Mouse (Mus musculus) lung, postnatal 0 days (tissue): Measurements from ENCODE around the gene Plekhm3. TPM values are rescaled to one million over a fixed set of nuclear protein-coding genes. Genes with fewer than 3 reads are reported as not detected.
"Not testable (repeated sequence)": the region's sequence is repeated elsewhere in the genome, so short reads cannot be mapped to it uniquely, and the experiment has no call there.

Experiments
- ATAC-seq: fragments of 200-750 bp; cut with Nextera tagmentation; 2 replicates; pipeline ENCODE4 v1.8.0; 2017; ENCODE audit warnings: moderate library complexity
- DNase-seq: peaks from one replicate; pipeline ENCODE4 v3.0.0-alpha.2; 2016; ENCODE audit warnings: low spot score
- H3K27ac ChIP-seq: fragments of 300-500 bp; sonication (generic); 2 replicates; pipeline ENCODE4 v1.5.1; 2014; ENCODE audit warnings: antibody characterized with exemption, mild to moderate bottlenecking, low read length, mixed read lengths
- H3K27me3 ChIP-seq: fragments of 300-500 bp; sonication (generic); replicated peaks from 2 replicates; pipeline ENCODE4 v1.6.1; 2014; ENCODE audit warnings: low read length, mixed read lengths; ENCODE audit not compliant: insufficient read depth
- H3K36me3 ChIP-seq: fragments of 300-500 bp; sonication (generic); 2 replicates; pipeline ENCODE4 v1.6.1; 2014; ENCODE audit warnings: low read length, mixed read lengths; ENCODE audit not compliant: insufficient read depth
- H3K4me1 ChIP-seq: fragments of 300-500 bp; sonication (generic); 2 replicates; pipeline ENCODE4 v1.6.1; 2014; ENCODE audit warnings: antibody characterized with exemption, low read depth, low read length, mixed read lengths; ENCODE audit not compliant: insufficient read depth
- H3K4me2 ChIP-seq: fragments of 300-500 bp; sonication (generic); replicated peaks from 2 replicates; pipeline ENCODE4 v1.6.1; 2014; ENCODE audit warnings: low read depth, mild to moderate bottlenecking, low read length, moderate library complexity, mixed read lengths
- H3K4me3 ChIP-seq: fragments of 300-500 bp; sonication (generic); 2 replicates; pipeline ENCODE4 v1.5.1; 2014; ENCODE audit warnings: low read depth, low read length
- H3K9ac ChIP-seq: fragments of 300-500 bp; sonication (generic); replicated peaks from 2 replicates; pipeline ENCODE4 v1.6.1; 2014; ENCODE audit warnings: low read depth, mild to moderate bottlenecking
- H3K9me3 ChIP-seq: fragments of 300-500 bp; sonication (generic); 2 replicates; pipeline ENCODE4 v1.6.1; 2016; ENCODE audit warnings: low read length, mixed read lengths
- CTCF ChIP-seq: IDR thresholded peaks from 2 replicates; pipeline ENCODE4 v1.5.1; 2016; ENCODE audit warnings: antibody characterized with exemption, mild to moderate bottlenecking
- EP300 ChIP-seq: IDR thresholded peaks from 2 replicates; pipeline ENCODE4 v1.6.1; 2016; ENCODE audit warnings: antibody characterized with exemption, mild to moderate bottlenecking, control low read depth
- WGBS: fragments of 180-500 bp; shearing (Covaris S2); extraction: QIAGEN DNeasy Blood & Tissue Kit; methylation state at CpG from one replicate; pipeline ENCODE4 v1.1.7; 2014; 5-methylcytosine and 5-hydroxymethylcytosine counted together
- polyA plus RNA-seq: library from polyadenylated mRNA; unstranded; fragments of >200 nt; fragmentation: Nextera tagmentation; extraction: Ambion mirVana; gene quantifications from 2 replicates; pipeline ENCODE4 v1.2.1, GENCODE M21; 2015

Gene Plekhm3
- polyA plus RNA-seq, 1 experiment from 2014 or later, result 4.7 TPM

DNA sequence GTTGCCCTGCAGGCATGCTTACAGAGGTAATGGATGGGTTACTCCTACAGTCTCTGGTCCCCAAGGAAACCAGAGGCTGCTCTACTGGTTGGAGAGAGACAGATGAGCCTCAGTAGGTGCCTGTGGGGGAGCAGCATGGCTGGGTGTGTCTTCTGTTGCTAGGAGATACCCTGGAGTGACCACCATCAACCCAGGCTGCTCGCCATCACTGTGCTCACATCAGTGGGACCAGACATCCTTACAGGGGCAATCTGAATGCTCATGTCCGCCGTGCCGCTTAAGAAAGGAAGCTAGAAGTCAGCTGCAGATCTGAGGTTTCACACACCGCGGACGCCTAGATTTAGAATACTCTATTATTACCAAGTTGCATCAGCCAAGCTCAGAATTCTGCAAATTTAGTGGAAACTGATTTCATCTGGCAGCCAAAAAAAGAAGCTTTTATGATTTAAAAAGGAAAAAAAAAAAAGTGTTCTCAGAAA, 21.7 kb upstream of the Plekhm3 start:
- ATAC-seq, result no peak
- Histone ChIP-seq H3K27me3 (no peaks in the 10 kb centered on the region), H3K4me2 (no peak overlapping the region), H3K27ac (no peak overlapping the region), H3K4me1 (no peaks in the 10 kb centered on the region), H3K4me3 (no peak overlapping the region), H3K9ac (no peak overlapping the region), H3K9me3 (no peaks in the 10 kb centered on the region), H3K36me3 (no peaks in the 10 kb centered on the region)
- WGBS, result 81% methylated on average over 7 of the region's 7 CpGs
- no peak for DNase-seq
- TF ChIP-seq EP300 (no peak), CTCF (no peak)

DNA sequence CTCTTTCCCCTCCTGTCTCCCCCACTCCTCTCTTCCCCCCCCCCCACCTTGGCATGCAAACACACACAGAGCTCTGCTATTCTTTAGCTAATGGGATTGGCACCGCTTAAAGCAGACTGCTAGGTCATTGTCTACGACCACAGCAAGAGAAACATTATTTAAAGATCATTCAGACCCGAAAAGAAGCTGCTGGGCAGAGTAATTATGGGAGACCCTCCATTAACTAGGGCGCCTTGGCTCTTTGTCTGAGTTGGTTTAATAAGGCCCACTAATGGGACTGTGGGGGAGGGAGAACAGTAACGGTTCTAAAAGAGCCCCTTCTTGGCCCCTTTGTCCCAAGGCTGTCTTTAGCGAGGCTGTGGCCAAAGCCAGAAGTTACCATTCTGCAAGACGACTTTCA, 18.7 kb upstream of the Plekhm3 start:
- 61% methylated on average over 7 of the region's 7 CpGs for WGBS
- TF ChIP-seq EP300 (no peak), CTCF (no peak)
- Histone ChIP-seq H3K36me3 (no peaks in the 10 kb centered on the region), H3K9me3 (no peaks in the 10 kb centered on the region), H3K4me2 (no peak overlapping the region), H3K9ac (no peak overlapping the region), H3K4me1 (no peaks in the 10 kb centered on the region), H3K4me3 (no peak overlapping the region), H3K27me3 (no peaks in the 10 kb centered on the region), H3K27ac (no peak overlapping the region)
- no peak for ATAC-seq
- no peak for DNase-seq

DNA sequence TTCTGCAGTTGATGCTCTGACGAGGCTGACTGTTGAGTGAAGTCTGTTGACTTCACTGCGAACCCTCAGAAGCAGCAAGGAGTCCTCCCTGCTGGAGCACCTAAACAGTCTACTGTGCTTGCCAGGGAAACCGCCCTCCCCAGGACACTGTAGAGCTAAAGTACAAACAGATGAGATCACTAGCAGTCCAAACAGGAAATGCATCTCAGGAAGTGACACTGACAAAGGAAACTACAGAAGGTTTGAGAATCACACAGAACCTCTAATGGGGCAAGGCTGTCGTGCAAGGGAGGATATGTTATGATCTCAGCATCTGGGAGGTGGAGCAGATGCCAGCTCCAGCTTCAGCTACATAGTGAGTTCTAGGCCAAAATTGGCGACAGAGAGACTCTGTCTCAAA, 14.1 kb upstream of the Plekhm3 start:
- H3K27ac ChIP-seq, result no peak overlapping the region
- TF ChIP-seq CTCF, result no peak
- peak; percentile 68; the same call in 1 of the 2 replicates for TF ChIP-seq EP300
- H3K4me1 ChIP-seq, result no peaks in the 10 kb centered on the region
- no peaks in the 10 kb centered on the region for H3K27me3 ChIP-seq
- no peaks in the 10 kb centered on the region for H3K36me3 ChIP-seq
- DNase-seq (peak; percentile 34), ATAC-seq (peak; percentile 80)
- no peak overlapping the region for H3K9ac ChIP-seq
- 36% methylated on average over 5 of the region's 5 CpGs for WGBS
- no peak overlapping the region for H3K4me3 ChIP-seq
- H3K4me2 ChIP-seq, result no peak overlapping the region
- H3K9me3 ChIP-seq, result no peaks in the 10 kb centered on the region

DNA sequence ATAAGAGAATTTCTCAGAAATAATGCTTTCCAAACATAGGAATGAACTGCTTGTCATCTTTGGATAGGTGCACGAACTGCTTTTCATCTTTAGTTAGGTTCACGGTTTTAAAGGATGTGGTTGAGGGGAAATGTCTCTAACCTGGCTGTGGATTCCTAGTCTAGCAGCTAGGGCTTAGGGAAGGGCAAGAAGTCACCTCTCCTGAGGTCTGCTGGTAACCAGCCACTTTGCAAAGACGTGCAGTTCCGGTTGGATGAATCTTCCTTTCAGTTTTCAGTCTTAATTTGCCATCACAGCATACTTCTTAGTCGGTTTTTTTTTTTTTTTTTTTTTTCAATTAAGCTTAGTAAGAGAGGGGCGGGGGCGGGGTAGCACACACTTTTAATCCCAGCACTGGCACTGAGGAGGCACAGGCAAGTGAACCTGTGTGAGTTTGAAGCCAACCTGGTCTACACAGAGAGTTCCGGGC, 431 bp upstream of the Plekhm3 start:
- DNase-seq, result no peak
- Histone ChIP-seq H3K9ac (peak overlapping the region; percentile 85; the same call in 1 of the 2 replicates), H3K4me2 (peak overlapping the region; percentile 59), H3K4me3 (peak overlapping the region; percentile 95), H3K36me3 (no peaks in the 10 kb centered on the region), H3K9me3 (no peaks in the 10 kb centered on the region), H3K4me1 (no peaks in the 10 kb centered on the region; the same call in 1 of the 2 replicates), H3K27me3 (no peaks in the 10 kb centered on the region), H3K27ac (no peak overlapping the region)
- no peak for ATAC-seq
- TF ChIP-seq EP300 (no peak), CTCF (no peak)
- WGBS, result 45% methylated on average over 8 of the region's 8 CpGs

DNA sequence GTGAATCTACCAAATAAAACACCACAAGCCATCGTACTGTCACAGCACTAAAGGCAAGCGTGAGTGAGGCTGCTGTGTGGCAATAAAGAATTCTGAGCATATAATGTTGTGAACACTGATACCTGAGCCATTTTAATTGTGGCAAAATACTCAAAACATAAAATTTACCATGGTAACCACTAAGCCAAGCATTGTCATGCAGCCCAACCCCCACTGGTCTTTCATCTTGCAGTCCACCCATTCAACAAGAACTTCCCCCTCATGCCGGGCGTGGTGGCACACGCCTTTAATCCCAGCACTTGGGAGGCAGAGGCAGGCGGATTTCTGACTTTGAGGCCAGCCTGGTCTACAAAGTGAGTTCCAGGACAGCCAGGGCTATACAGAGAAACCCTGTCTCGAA, 1.8 kb downstream of the Plekhm3 start:
- H3K4me3 ChIP-seq, H3K9ac ChIP-seq, ATAC-seq, H3K27ac ChIP-seq, DNase-seq, H3K27me3 ChIP-seq, H3K4me2 ChIP-seq, H3K36me3 ChIP-seq, H3K9me3 ChIP-seq, H3K4me1 ChIP-seq: not testable (repeated sequence)
- WGBS, result 87% methylated on average over 7 of the region's 7 CpGs

DNA sequence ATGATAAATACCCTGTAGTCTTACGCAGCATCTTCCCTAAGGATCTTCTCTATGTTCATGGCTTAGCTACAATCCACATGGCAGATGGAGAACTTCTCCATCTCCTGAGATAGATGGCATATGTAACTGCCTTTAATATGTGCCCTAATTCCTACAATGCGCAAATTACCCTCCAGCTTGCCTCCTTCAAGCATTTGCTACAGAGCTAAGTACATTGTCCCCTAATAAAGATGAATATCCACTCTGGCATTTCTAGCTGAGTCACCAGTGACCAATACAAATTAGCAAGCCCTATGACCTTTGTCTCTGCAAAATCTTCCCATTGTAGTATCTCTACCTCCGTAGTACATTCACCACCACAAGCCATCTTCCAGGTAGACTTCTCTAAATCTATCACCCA, 6.4 kb downstream of the Plekhm3 start:
- WGBS, result 94% methylated on average over 3 of the region's 3 CpGs

DNA sequence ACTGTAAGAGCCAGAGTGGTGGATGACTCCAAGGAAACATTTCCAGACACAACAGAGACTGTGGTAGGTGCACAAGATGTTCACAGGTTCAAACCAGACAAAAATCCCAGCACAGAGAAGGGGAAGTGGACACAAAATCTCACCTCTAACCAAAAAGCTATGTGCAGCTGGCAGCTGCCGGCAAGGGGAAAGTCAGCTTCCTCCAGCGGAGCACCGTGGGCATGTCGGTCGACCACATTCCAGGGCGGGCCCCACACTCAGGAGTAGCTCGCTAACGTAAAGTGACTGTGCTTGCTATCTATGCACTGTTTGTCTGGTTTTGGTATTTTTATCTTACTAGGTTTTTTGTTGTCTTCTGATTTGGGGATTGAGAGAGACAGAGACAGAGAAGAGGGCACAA, 7.2 kb downstream of the Plekhm3 start:
- Histone ChIP-seq H3K4me2 (no peak overlapping the region), H3K4me3 (no peak overlapping the region), H3K9me3 (no peaks in the 10 kb centered on the region), H3K36me3 (no peaks in the 10 kb centered on the region), H3K27me3 (no peaks in the 10 kb centered on the region), H3K4me1 (no peaks in the 10 kb centered on the region), H3K9ac (no peak overlapping the region), H3K27ac (no peak overlapping the region)
- ATAC-seq (peak; percentile 92), DNase-seq (peak; percentile 78)
- WGBS, result 41% methylated on average over 8 of the region's 8 CpGs
- TF ChIP-seq CTCF (no peak), EP300 (peak; percentile 63)

More for the DNA sequence above, 6.4 kb downstream of the Plekhm3 start:
- H3K4me1 ChIP-seq, result no peaks in the 10 kb centered on the region
- no peaks in the 10 kb centered on the region for H3K36me3 ChIP-seq
- H3K4me2 ChIP-seq, result no peak overlapping the region
- no peaks in the 10 kb centered on the region for H3K27me3 ChIP-seq
- ATAC-seq, result no peak
- no peaks in the 10 kb centered on the region for H3K9me3 ChIP-seq
- TF ChIP-seq CTCF (no peak), EP300 (no peak)
- H3K9ac ChIP-seq, result no peak overlapping the region
- no peak overlapping the region for H3K27ac ChIP-seq
- DNase-seq, result no peak
- H3K4me3 ChIP-seq, result no peak overlapping the region
